Mouse (Mus musculus): Measurements from ENCODE around the gene Fzd9. TPM values are rescaled to one million over a fixed set of nuclear protein-coding genes. Genes with fewer than 3 reads are reported as not detected.

Gene Fzd9
- 1 to 10 TPM; 9.2 to 9.8 TPM for total RNA-seq (2021)
- long read RNA-seq, experiment 1, transcript Fzd9-201 (1 exons, 2,293 nt), result major isoform, 50 of 50 reads
- long read RNA-seq, experiment 1, partial matches to known transcripts, result 0 of 50 reads
- long read RNA-seq, experiment 1, other reads (novel, unspliced or antisense), result 0 of 50 reads
- long read RNA-seq, experiment 2, transcript Fzd9-201 (1 exons, 2,293 nt), result major isoform, 39 of 39 reads
- long read RNA-seq, experiment 2, partial matches to known transcripts, result 0 of 39 reads
- long read RNA-seq, experiment 2, other reads (novel, unspliced or antisense), result 0 of 39 reads

- peak; percentile 88 for DNase-seq
These were observed at the start of gene Fzd9 for GRCm38 (mm10) chr5:135251079-135251454. Fzd9 (minus strand) TSS chr5:135251230.

- DNase-seq, result no peak
These were observed 41.0 kb upstream of the Fzd9 start for GRCm38 (mm10) chr5:135292001-135292400.

GRCm38 (mm10) chr5:135291193-135291592 is 40.2 kb upstream of the Fzd9 start:
- no peak for DNase-seq

- no peak for DNase-seq
These were observed 39.7 kb upstream of the Fzd9 start for GRCm38 (mm10) chr5:135290703-135291102.

- no peak for DNase-seq
These were observed 35.9 kb upstream of the Fzd9 start for GRCm38 (mm10) chr5:135286926-135287325.

- peak; percentile 86 for DNase-seq
These were observed 35.2 kb upstream of the Fzd9 start for GRCm38 (mm10) chr5:135286185-135286584.

GRCm38 (mm10) chr5:135285211-135285610 is 34.2 kb upstream of the Fzd9 start:
- no peak for DNase-seq

- no peak for DNase-seq
These were observed 29.2 kb upstream of the Fzd9 start for GRCm38 (mm10) chr5:135280226-135280625.

- DNase-seq, result no peak
These were observed 25.6 kb upstream of the Fzd9 start for GRCm38 (mm10) chr5:135276597-135276996.

GRCm38 (mm10) chr5:135274663-135275396 is 23.8 kb upstream of the Fzd9 start:
- no peak for DNase-seq

- DNase-seq, result no peak
These were observed 20.6 kb upstream of the Fzd9 start for GRCm38 (mm10) chr5:135271563-135272165.

- DNase-seq, result no peak
These were observed 19.3 kb upstream of the Fzd9 start for GRCm38 (mm10) chr5:135270361-135270760.

GRCm38 (mm10) chr5:135269451-135269850 is 18.4 kb upstream of the Fzd9 start:
- no peak for DNase-seq

GRCm38 (mm10) chr5:135264548-135264947 is 13.5 kb upstream of the Fzd9 start:
- DNase-seq, result no peak

- peak; percentile 14 for DNase-seq
These were observed 13.0 kb upstream of the Fzd9 start for GRCm38 (mm10) chr5:135263866-135264503.

- peak; percentile 44 for DNase-seq
These were observed 7.5 kb upstream of the Fzd9 start for GRCm38 (mm10) chr5:135258280-135259150.

GRCm38 (mm10) chr5:135257559-135257958 is 6.5 kb upstream of the Fzd9 start:
- no peak for DNase-seq

- no peak for DNase-seq
These were observed 5.1 kb upstream of the Fzd9 start for GRCm38 (mm10) chr5:135256166-135256565.

GRCm38 (mm10) chr5:135253741-135254401 is 2.8 kb upstream of the Fzd9 start:
- no peak for DNase-seq

GRCm38 (mm10) chr5:135250186-135251078 is 598 bp downstream of the Fzd9 start:
- peak; percentile 29 for DNase-seq
